In genomic region chr2:104816866-104817439, GRCm38 (mm10) we compare ENCODE assay signal across 8 mouse cellular contexts. TPM values are rescaled to one million over a fixed set of nuclear protein-coding genes. Genes with fewer than 3 reads are reported as not detected.
DNase-seq lines count a peak whose midpoint lies in the region; ATAC-seq and TF ChIP-seq lines count a peak whose summit lies in the region.

No protein-coding gene starts in this region.

- H3K4me3 ChIP-seq in C2C12 (ENCODE audit: insufficient read depth, poor library complexity, severe bottlenecking), result peak overlapping the region; percentile 50
- H3K4me3 ChIP-seq in heart, embryonic 11.5 days (ENCODE audit: low read depth, low read length), result peak overlapping the region; percentile 95
- peak overlapping the region; percentile 96 for H3K4me3 ChIP-seq in kidney, embryonic 15.5 days (replicated peaks)
- H3K4me3 ChIP-seq in limb, embryonic 15.5 days, result peak overlapping the region; percentile 92
- peak overlapping the region; percentile 97 for H3K4me3 ChIP-seq in midbrain, postnatal 0 days (ENCODE audit: low read depth, low read length)

- H3K9ac ChIP-seq in heart, embryonic 11.5 days (ENCODE audit: low read depth, low read length), result peak overlapping the region; percentile 99
- peak overlapping the region; percentile 99 for H3K9ac ChIP-seq in kidney, embryonic 15.5 days
- peak overlapping the region; percentile 97 for H3K9ac ChIP-seq in limb, embryonic 15.5 days
- peak overlapping the region; percentile 99 for H3K9ac ChIP-seq in midbrain, postnatal 0 days (replicated peaks; ENCODE audit: low read length, poor library complexity, severe bottlenecking)

- H3K27ac ChIP-seq in heart, embryonic 11.5 days (ENCODE audit: low read depth, low read length), result peak overlapping the region; percentile 99
- peak overlapping the region; percentile 99 for H3K27ac ChIP-seq in kidney, embryonic 15.5 days
- peak overlapping the region; percentile 97 for H3K27ac ChIP-seq in limb, embryonic 15.5 days
- peak overlapping the region; percentile 95 for H3K27ac ChIP-seq in midbrain, postnatal 0 days (ENCODE audit: low read depth, low read length)

- peak overlapping the region; percentile 95 for H3ac ChIP-seq in C2C12 (ENCODE audit: control insufficient read depth, insufficient read length, low read depth)

- peak overlapping the region; percentile 83 for H3K4me2 ChIP-seq in heart, embryonic 11.5 days
- H3K4me2 ChIP-seq in kidney, embryonic 15.5 days, result peak overlapping the region; percentile 67
- peak overlapping the region; percentile 65 for H3K4me2 ChIP-seq in limb, embryonic 15.5 days
- H3K4me2 ChIP-seq in midbrain, postnatal 0 days (ENCODE audit: low read depth, low read length, poor library complexity, severe bottlenecking), result peak overlapping the region; percentile 81

- peak; percentile 95 for ATAC-seq in erythroblast, adult 5-6 weeks (replicated peaks; ENCODE audit: low FRiP score, poor library complexity, severe bottlenecking)
- ATAC-seq in heart, embryonic 11.5 days (replicated peaks; ENCODE audit: insufficient number of reproducible peaks, low FRiP score, low TSS enrichment), result peak; percentile 93
- ATAC-seq in kidney, embryonic 15.5 days (replicated peaks; ENCODE audit: low FRiP score), result peak; percentile 97
- ATAC-seq in limb, embryonic 15.5 days (ENCODE audit: insufficient number of reproducible peaks, low FRiP score, low TSS enrichment, low read depth), result peak; percentile 92
- peak; percentile 93 for ATAC-seq in midbrain, postnatal 0 days (ENCODE audit: low FRiP score)

- peak; percentile 96 for DNase-seq in brain, embryonic 14.5 days (ENCODE audit: low read depth)
- DNase-seq in midbrain, postnatal 0 days (ENCODE audit: low spot score), result peak; percentile 91
- DNase-seq in spleen, postnatal 10 days (ENCODE audit: low spot score in 2 of 2), result peak; percentile 66 to 83

- peaks cover 6% of the 10 kb centered on the region; the same call in 1 of the 2 replicates for H3K4me1 ChIP-seq in heart, embryonic 11.5 days (ENCODE audit: control insufficient read depth, insufficient read depth, low read length)
- peaks cover 27% of the 10 kb centered on the region for H3K4me1 ChIP-seq in kidney, embryonic 15.5 days
- peaks cover 13% of the 10 kb centered on the region; the same call in 1 of the 2 replicates for H3K4me1 ChIP-seq in limb, embryonic 15.5 days
- peaks cover 8% of the 10 kb centered on the region; the same call in 1 of the 2 replicates for H3K4me1 ChIP-seq in midbrain, postnatal 0 days (ENCODE audit: insufficient read depth, low read length)

- no peaks in the 10 kb centered on the region for H3K27me3 ChIP-seq in C2C12 (ENCODE audit: control insufficient read depth, insufficient read depth, insufficient read length)
- H3K27me3 ChIP-seq in heart, embryonic 11.5 days (ENCODE audit: control insufficient read depth, insufficient read depth, low read length), result no peaks in the 10 kb centered on the region
- no peaks in the 10 kb centered on the region for H3K27me3 ChIP-seq in kidney, embryonic 15.5 days
- no peaks in the 10 kb centered on the region for H3K27me3 ChIP-seq in limb, embryonic 15.5 days
- H3K27me3 ChIP-seq in midbrain, postnatal 0 days (ENCODE audit: insufficient read depth, low read length), result no peaks in the 10 kb centered on the region

- H3K79me3 ChIP-seq in C2C12 (ENCODE audit: low read depth), result peaks cover 39% of the 10 kb centered on the region

- TF ChIP-seq POLR2A in brain, embryonic 14.5 days (IDR thresholded peaks at IDR 0.05; ENCODE audit: borderline replicate concordance, extremely low read depth, insufficient read depth, insufficient read length, poor library complexity, severe bottlenecking), result peak; percentile 89

- peaks cover 44% of the 10 kb centered on the region for H3K79me2 ChIP-seq in C2C12 (ENCODE audit: control insufficient read depth, insufficient read depth)

- H3K9me3 ChIP-seq in heart, embryonic 11.5 days (replicated peaks; ENCODE audit: control insufficient read depth, low read length), result no peaks in the 10 kb centered on the region
- no peaks in the 10 kb centered on the region for H3K9me3 ChIP-seq in kidney, embryonic 15.5 days (replicated peaks)
- H3K9me3 ChIP-seq in limb, embryonic 15.5 days, result no peaks in the 10 kb centered on the region
- H3K9me3 ChIP-seq in midbrain, postnatal 0 days (ENCODE audit: low read length), result no peaks in the 10 kb centered on the region

- peak; percentile 32 for TF ChIP-seq CTCF in C2C12 (IDR thresholded peaks at IDR 0.05; ENCODE audit: control insufficient read depth, insufficient read depth, insufficient read length)
- peak; percentile 69 for TF ChIP-seq CTCF in brain, embryonic 14.5 days (IDR thresholded peaks at IDR 0.05; ENCODE audit: borderline replicate concordance, extremely low read depth, insufficient read depth, insufficient read length)
- TF ChIP-seq CTCF in midbrain, postnatal 0 days (IDR thresholded peaks at IDR 0.05), result peak; percentile 70

- under 1% methylated on average over 42 of the region's 51 CpGs for WGBS in heart, embryonic 11.5 days (ENCODE audit: insufficient replicate concordance)
- WGBS in kidney, embryonic 15.5 days, result under 1% methylated on average over 35 of the region's 51 CpGs
- under 1% methylated on average over 36 of the region's 51 CpGs for WGBS in limb, embryonic 15.5 days
- under 1% methylated on average over 38 of the region's 51 CpGs for WGBS in midbrain, postnatal 0 days

- no peaks in the 10 kb centered on the region for H3K36me3 ChIP-seq in C2C12 (ENCODE audit: control insufficient read depth, insufficient read depth)
- H3K36me3 ChIP-seq in heart, embryonic 11.5 days (ENCODE audit: control insufficient read depth, insufficient read depth, low read length), result no peaks in the 10 kb centered on the region
- no peaks in the 10 kb centered on the region for H3K36me3 ChIP-seq in kidney, embryonic 15.5 days
- no peaks in the 10 kb centered on the region for H3K36me3 ChIP-seq in limb, embryonic 15.5 days
- no peaks in the 10 kb centered on the region for H3K36me3 ChIP-seq in midbrain, postnatal 0 days (ENCODE audit: insufficient read depth, low read length)

TF ChIP-seq in C2C12, 6 proteins besides CTCF, POLR2A, EP300 and RAD21:
- TF ChIP-seq MYOD1 (IDR thresholded peaks at IDR 0.05; ENCODE audit: control insufficient read depth, insufficient read length, low read depth) (no peak), FOSL1 (IDR thresholded peaks at IDR 0.05; ENCODE audit: insufficient read depth, low read length, poor library complexity, severe bottlenecking) (no peak), MYOG (IDR thresholded peaks at IDR 0.05; ENCODE audit: control insufficient read depth, extremely low read depth, insufficient read length) (no peak), USF1 (IDR thresholded peaks at IDR 0.05; ENCODE audit: low read depth) (no peak), MAX (IDR thresholded peaks at IDR 0.05) (no peak), CEBPB (IDR thresholded peaks at IDR 0.05; ENCODE audit: low read depth) (no peak)
TF ChIP-seq in C2C12: peak in this region for 0.

RNA-seq across cellular contexts. Expression of gene Qser1, which starts 0.4 kb away (rescaled TPM):
- 5.3 TPM for polyA plus RNA-seq in C2C12 (2012; fragmentation: generic; extraction: Trizol)
- polyA plus RNA-seq in brain, embryonic 14.5 days (2012; rRNA removed), result 20.4 and 21.9 TPM in 2 replicates
- total RNA-seq in erythroblast, adult 5-6 weeks (2015; ENCODE audit: low replicate concordance), result 4.2 and 9.6 TPM in 2 replicates
- total RNA-seq in erythroblast, adult 5-6 weeks (2017; ENCODE audit: low replicate concordance), result 1.5 and 1.8 TPM in 2 replicates
- 10.8 and 12.4 TPM in 2 replicates for polyA plus RNA-seq in heart, embryonic 11.5 days (2014; fragmentation: Nextera tagmentation; extraction: Ambion mirVana)
- polyA plus RNA-seq in kidney, embryonic 15.5 days (2015; fragmentation: Nextera tagmentation; extraction: Ambion mirVana), result 10.4 and 10.8 TPM in 2 replicates
- polyA plus RNA-seq in limb, embryonic 15.5 days (2015; fragmentation: Nextera tagmentation; extraction: Ambion mirVana), result 8.5 and 9.9 TPM in 2 replicates
- 14.1 TPM in 2 replicates for total RNA-seq in midbrain, postnatal 0 days (2014; rRNA removed)
- polyA plus RNA-seq in midbrain, postnatal 0 days (2015; fragmentation: Nextera tagmentation; extraction: Ambion mirVana), result 2.9 and 3.4 TPM in 2 replicates

RNA-seq across cellular contexts. Expression of gene Prrg4, which starts 32.7 kb away (rescaled TPM):
- polyA plus RNA-seq in C2C12 (2012; fragmentation: generic; extraction: Trizol), result 4.6 TPM
- 0.20 and 0.55 TPM in 2 replicates for polyA plus RNA-seq in brain, embryonic 14.5 days (2012; rRNA removed)
- total RNA-seq in erythroblast, adult 5-6 weeks (2015; ENCODE audit: low replicate concordance), result 0.84 TPM in 1 of 2 replicates, not detected in the other
- not detected in 2 replicates for total RNA-seq in erythroblast, adult 5-6 weeks (2017; ENCODE audit: low replicate concordance)
- polyA plus RNA-seq in heart, embryonic 11.5 days (2014; fragmentation: Nextera tagmentation; extraction: Ambion mirVana), result 0.44 and 0.47 TPM in 2 replicates
- polyA plus RNA-seq in kidney, embryonic 15.5 days (2015; fragmentation: Nextera tagmentation; extraction: Ambion mirVana), result 2.0 and 2.6 TPM in 2 replicates
- 9.6 and 10.4 TPM in 2 replicates for polyA plus RNA-seq in limb, embryonic 15.5 days (2015; fragmentation: Nextera tagmentation; extraction: Ambion mirVana)
- total RNA-seq in midbrain, postnatal 0 days (2014; rRNA removed), result 1.5 and 3.9 TPM in 2 replicates
- polyA plus RNA-seq in midbrain, postnatal 0 days (2015; fragmentation: Nextera tagmentation; extraction: Ambion mirVana), result 0.58 and 0.98 TPM in 2 replicates

RNA-seq across cellular contexts. Expression of gene Ccdc73, which starts 50.7 kb away (rescaled TPM):
- polyA plus RNA-seq in C2C12 (2012; fragmentation: generic; extraction: Trizol), result 0.21 TPM
- 3.4 and 4.1 TPM in 2 replicates for polyA plus RNA-seq in brain, embryonic 14.5 days (2012; rRNA removed)
- total RNA-seq in erythroblast, adult 5-6 weeks (2015; ENCODE audit: low replicate concordance), result 4.8 and 31.3 TPM in 2 replicates
- total RNA-seq in erythroblast, adult 5-6 weeks (2017; ENCODE audit: low replicate concordance), result 5.7 and 14.6 TPM in 2 replicates
- 4.7 and 7.9 TPM in 2 replicates for polyA plus RNA-seq in heart, embryonic 11.5 days (2014; fragmentation: Nextera tagmentation; extraction: Ambion mirVana)
- polyA plus RNA-seq in kidney, embryonic 15.5 days (2015; fragmentation: Nextera tagmentation; extraction: Ambion mirVana), result 6.4 and 7.7 TPM in 2 replicates
- polyA plus RNA-seq in limb, embryonic 15.5 days (2015; fragmentation: Nextera tagmentation; extraction: Ambion mirVana), result 4.3 and 5.7 TPM in 2 replicates
- total RNA-seq in midbrain, postnatal 0 days (2014; rRNA removed), result 0.71 TPM in 1 of 2 replicates, not detected in the other
- 4.5 and 4.9 TPM in 2 replicates for polyA plus RNA-seq in midbrain, postnatal 0 days (2015; fragmentation: Nextera tagmentation; extraction: Ambion mirVana)

Comparison
In these comparisons a context has a peak if more than half of its experiments do, and no peak if none do; other contexts are left out.
1. Peak in every context shown above with its lines: DNase-seq, ATAC-seq, H3K4me3 ChIP-seq and H3K27ac ChIP-seq.